Mouse (Mus musculus): ENCODE measurements at regions not wholly inside any gene's neighbourhood (a gene's known extent, or its start where the extent isn't known, plus 50 kb on each side); places are given as distances from the start of the nearest gene placed in this dataset.

GRCm38 (mm10) chr12:58536381-58536992 lies 267.4 kb upstream of the Clec14a start:
- no peaks in the 10 kb centered on the region for H3K27me3 ChIP-seq (ENCODE audit: control insufficient read depth, insufficient read depth, low read length)
- no peak overlapping the region for H3K4me3 ChIP-seq (ENCODE audit: low read depth, low read length)
- no peaks in the 10 kb centered on the region for H3K36me3 ChIP-seq (ENCODE audit: control insufficient read depth, insufficient read depth, low read length)
- no peak overlapping the region for H3K9ac ChIP-seq (ENCODE audit: low read length)
- DNase-seq (ENCODE audit: low spot score) (no peak), ATAC-seq (ENCODE audit: low FRiP score, low TSS enrichment) (no peak)
- no peaks in the 10 kb centered on the region for H3K4me1 ChIP-seq (replicated peaks; ENCODE audit: control insufficient read depth, insufficient read depth)
- no peak overlapping the region for H3K4me2 ChIP-seq (replicated peaks; ENCODE audit: low read depth)
- WGBS = 75% methylated on average over 7 of the region's 7 CpGs
- TF ChIP-seq CTCF (IDR thresholded peaks at IDR 0.05; ENCODE audit: low read depth) (no peak), EP300 (optimal IDR thresholded peaks at IDR 0.05) (no peak)
- H3K9me3 ChIP-seq (ENCODE audit: control insufficient read depth, low read length) = no peaks in the 10 kb centered on the region
- H3K27ac ChIP-seq (replicated peaks) = no peak overlapping the region

- no peak for DNase-seq (ENCODE audit: low spot score)
- 23% methylated on average over 3 of the region's 3 CpGs for WGBS
Observed at GRCm38 (mm10) chr12:58530306-58530705, 261.2 kb upstream of the Clec14a start.

DNA sequence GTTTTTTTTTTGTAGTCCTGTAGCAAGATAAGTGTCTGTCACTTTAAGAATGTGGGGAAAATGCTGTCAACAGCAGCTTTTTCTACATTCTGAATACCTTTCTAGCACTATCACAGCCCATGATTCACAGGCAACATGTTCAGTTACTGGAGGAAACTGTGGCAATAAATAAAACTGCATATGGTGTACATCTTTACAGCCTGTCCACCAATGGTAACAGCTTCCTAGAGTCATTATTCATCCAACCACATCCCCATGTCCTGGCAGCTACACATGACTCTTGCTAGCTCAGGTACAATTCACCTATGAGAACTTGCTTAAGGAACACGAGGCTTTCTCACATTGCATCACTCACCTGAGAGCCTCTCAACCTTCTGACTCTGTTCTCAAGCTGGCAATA lies 247.7 kb upstream of the Clec14a start:
- Histone ChIP-seq H3K27me3 (ENCODE audit: control insufficient read depth, insufficient read depth, low read length) (no peaks in the 10 kb centered on the region), H3K9ac (ENCODE audit: low read length) (no peak overlapping the region), H3K4me2 (replicated peaks; ENCODE audit: low read depth) (no peak overlapping the region), H3K4me3 (ENCODE audit: low read depth, low read length) (no peak overlapping the region), H3K36me3 (ENCODE audit: control insufficient read depth, insufficient read depth, low read length) (no peaks in the 10 kb centered on the region), H3K9me3 (ENCODE audit: control insufficient read depth, low read length) (no peaks in the 10 kb centered on the region), H3K27ac (replicated peaks) (no peak overlapping the region), H3K4me1 (replicated peaks; ENCODE audit: control insufficient read depth, insufficient read depth) (no peaks in the 10 kb centered on the region)
- no peak for TF ChIP-seq CTCF (IDR thresholded peaks at IDR 0.05; ENCODE audit: low read depth)
- TF ChIP-seq EP300 (optimal IDR thresholded peaks at IDR 0.05) = no peak
- 35% methylated on average over 1 of the region's 1 CpGs for WGBS
- DNase-seq (ENCODE audit: low spot score) (no peak), ATAC-seq (ENCODE audit: low FRiP score, low TSS enrichment) (no peak)

More at GRCm38 (mm10) chr12:58530306-58530705, 261.2 kb upstream of the Clec14a start:
- no peak overlapping the region for H3K27ac ChIP-seq (replicated peaks)
- no peaks in the 10 kb centered on the region for H3K9me3 ChIP-seq (ENCODE audit: control insufficient read depth, low read length)
- no peak overlapping the region for H3K4me2 ChIP-seq (replicated peaks; ENCODE audit: low read depth)
- no peaks in the 10 kb centered on the region for H3K36me3 ChIP-seq (ENCODE audit: control insufficient read depth, insufficient read depth, low read length)
- no peaks in the 10 kb centered on the region for H3K4me1 ChIP-seq (replicated peaks; ENCODE audit: control insufficient read depth, insufficient read depth)
- no peak overlapping the region for H3K9ac ChIP-seq (ENCODE audit: low read length)
- TF ChIP-seq CTCF (IDR thresholded peaks at IDR 0.05; ENCODE audit: low read depth) (no peak), EP300 (optimal IDR thresholded peaks at IDR 0.05) (no peak)
- no peak for ATAC-seq (ENCODE audit: low FRiP score, low TSS enrichment)
- H3K4me3 ChIP-seq (ENCODE audit: low read depth, low read length) = no peak overlapping the region
- H3K27me3 ChIP-seq (ENCODE audit: control insufficient read depth, insufficient read depth, low read length) = no peaks in the 10 kb centered on the region

GRCm38 (mm10) chr12:58513951-58514350 lies 244.9 kb upstream of the Clec14a start:
- Histone ChIP-seq H3K4me2 (replicated peaks; ENCODE audit: low read depth) (no peak overlapping the region), H3K4me3 (ENCODE audit: low read depth, low read length) (no peak overlapping the region), H3K9ac (ENCODE audit: low read length) (no peak overlapping the region), H3K4me1 (replicated peaks; ENCODE audit: control insufficient read depth, insufficient read depth) (no peaks in the 10 kb centered on the region), H3K36me3 (ENCODE audit: control insufficient read depth, insufficient read depth, low read length) (no peaks in the 10 kb centered on the region), H3K27ac (replicated peaks) (no peak overlapping the region), H3K9me3 (ENCODE audit: control insufficient read depth, low read length) (no peaks in the 10 kb centered on the region), H3K27me3 (ENCODE audit: control insufficient read depth, insufficient read depth, low read length) (no peaks in the 10 kb centered on the region)
- TF ChIP-seq CTCF (IDR thresholded peaks at IDR 0.05; ENCODE audit: low read depth) (no peak), EP300 (optimal IDR thresholded peaks at IDR 0.05) (no peak)
- WGBS = 91% methylated on average over 1 of the region's 1 CpGs
- ATAC-seq (ENCODE audit: low FRiP score, low TSS enrichment) (no peak), DNase-seq (ENCODE audit: low spot score) (no peak)

GRCm38 (mm10) chr12:58512645-58513044 lies 243.6 kb upstream of the Clec14a start:
- no peak overlapping the region for H3K4me2 ChIP-seq (replicated peaks; ENCODE audit: low read depth)
- H3K27me3 ChIP-seq (ENCODE audit: control insufficient read depth, insufficient read depth, low read length) = no peaks in the 10 kb centered on the region
- no peaks in the 10 kb centered on the region for H3K36me3 ChIP-seq (ENCODE audit: control insufficient read depth, insufficient read depth, low read length)
- DNase-seq (ENCODE audit: low spot score) (no peak), ATAC-seq (ENCODE audit: low FRiP score, low TSS enrichment) (no peak)
- H3K4me1 ChIP-seq (replicated peaks; ENCODE audit: control insufficient read depth, insufficient read depth) = no peaks in the 10 kb centered on the region
- H3K9ac ChIP-seq (ENCODE audit: low read length) = no peak overlapping the region
- no peak overlapping the region for H3K27ac ChIP-seq (replicated peaks)
- H3K9me3 ChIP-seq (ENCODE audit: control insufficient read depth, low read length) = no peaks in the 10 kb centered on the region
- 60% methylated on average over 7 of the region's 7 CpGs for WGBS
- TF ChIP-seq EP300 (optimal IDR thresholded peaks at IDR 0.05) (no peak), CTCF (IDR thresholded peaks at IDR 0.05; ENCODE audit: low read depth) (no peak)
- H3K4me3 ChIP-seq (ENCODE audit: low read depth, low read length) = no peak overlapping the region

DNA sequence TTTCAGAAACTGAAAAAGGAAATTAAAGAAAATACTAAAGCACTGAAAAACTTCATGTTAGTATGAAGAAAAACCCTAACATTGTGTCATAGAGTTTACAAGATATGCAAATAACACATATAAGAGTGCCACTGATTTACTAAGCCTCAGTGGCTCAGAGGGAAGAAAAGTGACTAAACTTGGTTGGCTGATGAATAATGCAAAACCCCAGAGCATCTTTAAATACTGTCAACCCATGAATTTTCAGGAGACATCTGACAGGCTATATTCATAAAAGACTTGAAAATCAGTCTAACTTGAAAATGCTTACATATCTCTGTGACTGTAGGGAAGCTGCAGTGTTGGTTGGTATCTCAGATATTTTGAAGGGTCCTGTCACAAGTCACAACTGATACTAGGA lies 235.2 kb upstream of the Clec14a start:
- Histone ChIP-seq H3K36me3 (ENCODE audit: control insufficient read depth, insufficient read depth, low read length) (no peaks in the 10 kb centered on the region), H3K4me2 (replicated peaks; ENCODE audit: low read depth) (no peak overlapping the region), H3K27ac (replicated peaks) (no peak overlapping the region), H3K27me3 (ENCODE audit: control insufficient read depth, insufficient read depth, low read length) (no peaks in the 10 kb centered on the region), H3K9me3 (ENCODE audit: control insufficient read depth, low read length) (no peaks in the 10 kb centered on the region), H3K9ac (ENCODE audit: low read length) (no peak overlapping the region), H3K4me1 (replicated peaks; ENCODE audit: control insufficient read depth, insufficient read depth) (no peaks in the 10 kb centered on the region), H3K4me3 (ENCODE audit: low read depth, low read length) (no peak overlapping the region)
- no peak for TF ChIP-seq EP300 (optimal IDR thresholded peaks at IDR 0.05)
- no peak for TF ChIP-seq CTCF (IDR thresholded peaks at IDR 0.05; ENCODE audit: low read depth)
- DNase-seq (ENCODE audit: low spot score) (no peak), ATAC-seq (ENCODE audit: low FRiP score, low TSS enrichment) (no peak)
